Mouse (Mus musculus): Measurements from ENCODE around the gene Olfr775.

Gene Olfr775

DNA sequence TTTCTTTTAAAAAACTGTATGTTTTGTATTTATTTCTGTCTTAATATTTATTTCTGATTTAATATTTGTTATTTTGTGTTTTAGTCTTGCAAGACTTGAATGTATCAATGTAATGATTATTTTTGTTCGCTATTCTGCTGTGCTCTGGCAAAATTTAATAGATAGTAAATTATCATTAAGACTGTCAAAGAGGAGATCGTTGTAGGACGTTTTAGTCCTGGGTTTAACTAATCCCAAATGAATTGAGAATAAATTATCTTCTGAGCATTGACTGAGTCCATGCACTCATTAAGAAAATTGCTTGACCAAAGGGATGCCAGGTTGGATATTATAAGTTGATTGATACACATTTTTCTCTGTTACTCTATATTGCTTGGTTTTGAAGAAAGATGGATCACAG, at the start of gene Olfr775:
Olfr775 (plus strand) TSS at position 301 of the 400 bp plus-strand sequence.
- DNase-seq (ENCODE audit: low read depth, low spot score): no peak

DNA sequence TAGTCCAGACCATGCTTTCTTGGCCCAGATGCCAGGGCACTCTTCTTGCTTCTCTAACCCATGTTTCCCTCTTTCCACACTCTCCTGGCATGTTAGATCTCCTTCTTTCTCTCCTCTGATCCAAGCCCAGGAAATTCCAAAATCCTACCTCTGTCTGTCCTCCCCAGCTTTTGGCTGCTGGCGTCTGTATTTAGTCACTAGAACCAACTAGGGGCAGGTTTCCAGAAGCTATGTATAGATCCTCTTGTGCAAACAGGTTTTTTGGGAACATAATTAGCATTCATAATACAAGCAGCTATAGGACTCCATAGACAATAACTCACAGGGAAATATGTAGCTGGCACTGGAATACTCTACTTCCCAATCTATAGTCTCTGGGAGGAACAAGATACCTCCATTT, 17.5 kb upstream of the Olfr775 start:
- DNase-seq (ENCODE audit: low read depth, low spot score): no peak

DNA sequence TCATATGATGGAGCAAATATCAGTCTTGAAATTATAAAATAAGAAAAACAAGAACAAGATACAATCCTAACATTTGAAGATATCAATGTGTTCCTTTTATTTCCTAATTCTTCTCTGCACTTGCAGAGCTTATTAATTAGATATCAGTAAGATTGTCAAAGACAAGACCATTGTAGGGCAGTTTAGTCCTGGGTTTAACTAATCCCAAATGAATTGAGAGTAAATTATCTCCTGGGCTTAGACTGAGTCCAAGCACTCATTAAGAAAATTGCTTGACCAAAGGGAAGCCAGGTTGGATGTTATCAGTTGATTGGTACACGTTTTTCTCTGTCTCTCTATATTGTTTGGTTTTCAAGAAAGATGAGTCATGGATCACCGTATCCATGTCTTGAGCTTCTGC, 12.3 kb upstream of the Olfr775 start, which contains the start of gene Olfr774:
Olfr774 (plus strand) TSS at position 301 of the 400 bp plus-strand sequence.
- DNase-seq (ENCODE audit: low read depth, low spot score): no peak

DNA sequence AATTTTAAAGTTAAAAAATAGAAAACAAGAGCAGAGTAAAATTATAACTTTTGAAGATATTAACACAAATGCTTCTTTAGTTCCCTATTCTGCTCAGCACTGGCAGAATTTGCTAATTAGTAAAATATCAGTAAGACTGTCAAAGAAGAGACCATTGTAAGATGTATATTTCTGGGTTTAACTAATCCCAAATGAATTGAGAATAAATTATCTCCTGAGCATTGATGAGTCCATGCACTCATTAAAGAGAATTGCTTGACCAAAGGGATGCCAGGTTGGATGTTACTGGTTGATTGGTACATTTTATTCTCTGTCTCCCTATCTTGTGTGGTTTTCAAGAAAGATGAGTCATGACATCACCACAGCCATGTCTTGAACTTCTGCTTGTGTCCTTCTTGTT, 10.6 kb downstream of the Olfr775 start, which contains the start of gene Olfr776:
Olfr776 (plus strand) TSS at position 301 of the 400 bp plus-strand sequence.
- DNase-seq (ENCODE audit: low read depth, low spot score): no peak

DNA sequence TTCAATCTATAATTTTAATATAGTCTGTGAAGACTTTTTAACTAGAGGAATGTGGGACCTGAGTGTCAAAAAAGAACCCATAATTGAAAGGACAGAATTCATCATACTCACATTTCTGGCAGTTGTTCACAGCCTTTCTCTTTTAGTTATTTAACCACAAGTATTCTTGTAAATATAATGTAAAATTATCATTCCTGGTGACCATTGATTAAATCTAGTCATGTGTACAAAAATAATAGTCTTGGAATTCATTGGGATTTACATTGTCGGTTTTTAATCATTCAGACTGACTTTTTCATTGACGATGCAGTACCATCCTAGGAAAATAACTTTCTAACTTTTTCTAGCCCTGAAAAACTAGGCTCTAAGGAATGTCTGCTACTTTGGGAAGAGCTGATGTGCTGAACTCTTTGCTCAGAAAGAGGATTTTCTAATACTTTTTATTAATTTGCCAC, 22.9 kb downstream of the Olfr775 start, which contains the start of gene Olfr777:
Olfr777 (minus strand) TSS at position 405 of the 455 bp plus-strand sequence.
- DNase-seq (ENCODE audit: low read depth, low spot score): no peak

All from c-Kit-negative CD71-positive TER-119-positive erythroid progenitor cells, embryonic 14.5 days (primary cell).